In the genomic region with DNA sequence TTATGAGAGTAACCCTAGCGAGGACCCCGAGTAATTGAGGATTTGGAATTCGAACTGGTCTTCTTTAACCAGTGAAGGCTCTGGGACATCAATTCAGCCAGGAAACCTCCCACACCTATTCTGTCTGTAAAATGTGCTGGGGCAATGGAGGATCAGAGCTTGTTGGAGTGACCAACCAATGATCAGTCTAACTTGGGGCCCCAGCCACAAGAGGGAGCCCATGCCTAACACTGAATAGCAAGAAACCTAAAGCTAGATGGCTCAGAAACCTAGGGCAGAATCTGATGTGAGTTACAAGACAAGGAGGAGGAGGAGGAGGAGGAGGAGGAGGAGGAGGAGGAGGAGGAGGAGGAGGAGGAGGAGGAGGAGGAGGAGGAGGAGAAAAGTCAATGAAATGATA, we compare ENCODE assay signal across 9 mouse cellular contexts.
DNase-seq lines count a peak whose midpoint lies in the region; ATAC-seq and TF ChIP-seq lines count a peak whose summit lies in the region.
"Had no signal": no experiment of that assay in that cellular context is flagged by ENCODE, and none has a peak within 500 bp of the region (broad histone marks: within the 10 kb centered on the region; RNA-seq: fewer than 3 reads in every experiment).

No protein-coding gene starts in this region.

- H3K9me3 ChIP-seq in lung, embryonic 15.5 days = no peaks in the 10 kb centered on the region

- no peaks in the 10 kb centered on the region for H3K4me1 ChIP-seq in embryonic fibroblast, embryonic 13.5 days (ENCODE audit: control insufficient read depth, insufficient read depth, low read length)
- H3K4me1 ChIP-seq in lung, embryonic 15.5 days = no peaks in the 10 kb centered on the region

- 57% methylated on average over 3 of the region's 3 CpGs for WGBS in lung, embryonic 15.5 days

- peak; percentile 22 for DNase-seq in adrenal gland, adult 2 months
- DNase-seq in adrenal gland, adult 18-20 months (ENCODE audit: low spot score in 2 of 2) = no peak
- DNase-seq in ovary, postnatal 14 days (ENCODE audit: low spot score) = peak; percentile 15
- no peak for DNase-seq in ovary, adult 18-20 months (ENCODE audit: low spot score)
- peak; percentile 69 to 79 for DNase-seq in kidney, postnatal 25 days
- no peak for DNase-seq in T-cell, adult 2 months (ENCODE audit: low spot score)

- no peak overlapping the region for H3K27ac ChIP-seq in embryonic fibroblast, embryonic 13.5 days (ENCODE audit: insufficient read depth, low read length)
- no peak overlapping the region for H3K27ac ChIP-seq in lung, embryonic 15.5 days

- peak; percentile 50; the same call in 1 of the 2 replicates for TF ChIP-seq CTCF in embryonic fibroblast, embryonic 13.5 days (IDR thresholded peaks at IDR 0.05; ENCODE audit: borderline replicate concordance, insufficient read depth, low read length)

- H3K9ac ChIP-seq in lung, embryonic 15.5 days = no peak overlapping the region

- 0 out of 2 replicates have a peak, but pooled peaks have one; percentile 14 for ATAC-seq in lung, embryonic 15.5 days (ENCODE audit: borderline replicate concordance, extremely low read depth, low FRiP score, low TSS enrichment)

- no peak overlapping the region for H3K4me2 ChIP-seq in lung, embryonic 15.5 days

- no peak overlapping the region for H3K4me3 ChIP-seq in embryonic fibroblast, embryonic 13.5 days (ENCODE audit: insufficient read depth, low read length)
- no peak overlapping the region for H3K4me3 ChIP-seq in lung, embryonic 15.5 days
- H3K4me3 ChIP-seq: myocyte had no signal

- no peak for TF ChIP-seq POLR2A in embryonic fibroblast, embryonic 13.5 days (IDR thresholded peaks at IDR 0.05; ENCODE audit: low read depth, low read length)

- no peaks in the 10 kb centered on the region for H3K36me3 ChIP-seq in lung, embryonic 15.5 days

- no peaks in the 10 kb centered on the region for H3K27me3 ChIP-seq in lung, embryonic 15.5 days

Comparison
In these comparisons a context has a peak if more than half of its experiments do, and no peak if none do; other contexts are left out.
1. DNase-seq: peak in adrenal gland, adult 2 months (single experiment), ovary, postnatal 14 days (single experiment) and kidney, postnatal 25 days (2 of 2); none in adrenal gland, adult 18-20 months (0 of 2), ovary, adult 18-20 months (single experiment) and T-cell, adult 2 months (single experiment).